Mouse (Mus musculus) hindbrain, embryonic 15.5 days (tissue): ENCODE data around the gene Gulp1. TPM values are rescaled to one million over a fixed set of nuclear protein-coding genes. Genes with fewer than 3 reads are reported as not detected.

Source experiments
- ATAC-seq: fragments of 200-750 bp; cut with Nextera tagmentation; 2 replicates; pipeline ENCODE4 v1.8.0; 2017; ENCODE audit warnings: low read depth, moderate number of reproducible peaks, moderate TSS enrichment; ENCODE audit not compliant: low FRiP score
- H3K27ac ChIP-seq: fragments of 300-500 bp; sonication (generic); replicated peaks from 2 replicates; pipeline ENCODE4 v1.5.1; 2015; ENCODE audit warnings: mild to moderate bottlenecking, inconsistent platforms
- H3K27me3 ChIP-seq: fragments of 300-500 bp; sonication (generic); 2 replicates; pipeline ENCODE4 v1.6.1; 2015; ENCODE audit warnings: control low read depth, inconsistent platforms
- H3K36me3 ChIP-seq: fragments of 300-500 bp; sonication (generic); 2 replicates; pipeline ENCODE4 v1.6.1; 2015; ENCODE audit warnings: control low read depth, inconsistent platforms
- H3K4me1 ChIP-seq: fragments of 300-500 bp; sonication (generic); replicated peaks from 2 replicates; pipeline ENCODE4 v1.6.1; 2015; ENCODE audit warnings: control low read depth, inconsistent platforms
- H3K4me2 ChIP-seq: fragments of 300-500 bp; sonication (generic); 2 replicates; pipeline ENCODE4 v1.6.1; 2015; ENCODE audit warnings: moderate library complexity, mild to moderate bottlenecking, inconsistent platforms
- H3K4me3 ChIP-seq: fragments of 300-500 bp; sonication (generic); 2 replicates; pipeline ENCODE4 v1.5.1; 2015; ENCODE audit warnings: mild to moderate bottlenecking, inconsistent platforms
- H3K9ac ChIP-seq: fragments of 300-500 bp; sonication (generic); 2 replicates; pipeline ENCODE4 v1.6.1; 2015; ENCODE audit warnings: inconsistent platforms
- H3K9me3 ChIP-seq: fragments of 300-500 bp; sonication (generic); 2 replicates; pipeline ENCODE4 v1.6.1; 2016; ENCODE audit warnings: control low read depth, inconsistent platforms
- WGBS: fragments of 180-500 bp; shearing (Covaris S2); methylation state at CpG from one replicate; pipeline ENCODE4 v1.1.7; 2015; 5-methylcytosine and 5-hydroxymethylcytosine counted together
- polyA plus RNA-seq: library from polyadenylated mRNA; unstranded; fragments of >200 nt; fragmentation: Nextera tagmentation; extraction: Ambion mirVana; gene quantifications from 2 replicates; pipeline ENCODE4 v1.2.1, GENCODE M21; 2015

Gene Gulp1
- polyA plus RNA-seq, 1 experiment from 2014 or later = 8.1 TPM

GRCm38 (mm10) chr1:44598312-44598711 is 47.0 kb downstream of the Gulp1 start:
- H3K4me1 ChIP-seq = no peaks in the 10 kb centered on the region
- H3K9ac ChIP-seq = no peak overlapping the region
- H3K9me3 ChIP-seq = no peaks in the 10 kb centered on the region
- H3K4me2 ChIP-seq = no peak overlapping the region
- no peak overlapping the region for H3K4me3 ChIP-seq
- no peak for ATAC-seq
- no peaks in the 10 kb centered on the region for H3K27me3 ChIP-seq
- H3K27ac ChIP-seq = no peak overlapping the region
- no peaks in the 10 kb centered on the region for H3K36me3 ChIP-seq
- WGBS = 87% methylated on average over 2 of the region's 2 CpGs

- H3K9me3 ChIP-seq = no peaks in the 10 kb centered on the region
- no peak overlapping the region for H3K27ac ChIP-seq
- H3K27me3 ChIP-seq = no peaks in the 10 kb centered on the region
- no peak overlapping the region for H3K4me3 ChIP-seq
- no peak overlapping the region for H3K4me2 ChIP-seq
- no peaks in the 10 kb centered on the region for H3K4me1 ChIP-seq
- 37% methylated on average over 2 of the region's 2 CpGs for WGBS
- ATAC-seq = no peak
- no peaks in the 10 kb centered on the region for H3K36me3 ChIP-seq
- no peak overlapping the region for H3K9ac ChIP-seq
Measured at GRCm38 (mm10) chr1:44613294-44614041, 62.2 kb downstream of the Gulp1 start.

- H3K9me3 ChIP-seq = no peaks in the 10 kb centered on the region
- H3K9ac ChIP-seq = no peak overlapping the region
- no peaks in the 10 kb centered on the region for H3K36me3 ChIP-seq
- H3K4me3 ChIP-seq = no peak overlapping the region
- WGBS = 69% methylated on average over 2 of the region's 2 CpGs
- no peaks in the 10 kb centered on the region for H3K27me3 ChIP-seq
- no peak overlapping the region for H3K4me2 ChIP-seq
- no peak overlapping the region for H3K27ac ChIP-seq
- no peak for ATAC-seq
- H3K4me1 ChIP-seq = no peaks in the 10 kb centered on the region
Measured at GRCm38 (mm10) chr1:44618751-44619150, 67.4 kb downstream of the Gulp1 start.

- no peaks in the 10 kb centered on the region for H3K36me3 ChIP-seq
- no peak overlapping the region for H3K4me3 ChIP-seq
- no peaks in the 10 kb centered on the region for H3K27me3 ChIP-seq
- no peaks in the 10 kb centered on the region for H3K9me3 ChIP-seq
- no peak for ATAC-seq
- H3K27ac ChIP-seq = no peak overlapping the region
- 55% methylated on average over 4 of the region's 4 CpGs for WGBS
- H3K4me2 ChIP-seq = no peak overlapping the region
- no peaks in the 10 kb centered on the region for H3K4me1 ChIP-seq
- H3K9ac ChIP-seq = no peak overlapping the region
Measured at GRCm38 (mm10) chr1:44634481-44634880, 83.2 kb downstream of the Gulp1 start.

GRCm38 (mm10) chr1:44645678-44646276 is 94.5 kb downstream of the Gulp1 start:
- 79% methylated on average over 6 of the region's 6 CpGs for WGBS
- Histone ChIP-seq H3K4me1 (no peaks in the 10 kb centered on the region), H3K4me3 (no peak overlapping the region), H3K9me3 (no peaks in the 10 kb centered on the region), H3K36me3 (no peaks in the 10 kb centered on the region), H3K4me2 (no peak overlapping the region), H3K27me3 (no peaks in the 10 kb centered on the region), H3K27ac (no peak overlapping the region), H3K9ac (no peak overlapping the region)
- ATAC-seq = no peak

GRCm38 (mm10) chr1:44678974-44679373 is 127.7 kb downstream of the Gulp1 start:
- Histone ChIP-seq H3K9ac (no peak overlapping the region), H3K27ac (no peak overlapping the region), H3K4me2 (no peak overlapping the region), H3K4me3 (no peak overlapping the region), H3K9me3 (no peaks in the 10 kb centered on the region), H3K4me1 (no peaks in the 10 kb centered on the region), H3K36me3 (no peaks in the 10 kb centered on the region), H3K27me3 (no peaks in the 10 kb centered on the region)
- WGBS = 72% methylated on average over 3 of the region's 3 CpGs
- no peak for ATAC-seq

GRCm38 (mm10) chr1:44679415-44679814 is 128.1 kb downstream of the Gulp1 start:
- 61% methylated on average over 3 of the region's 3 CpGs for WGBS
- Histone ChIP-seq H3K27me3 (no peaks in the 10 kb centered on the region), H3K9me3 (no peaks in the 10 kb centered on the region), H3K4me3 (no peak overlapping the region), H3K27ac (no peak overlapping the region), H3K4me2 (no peak overlapping the region), H3K9ac (no peak overlapping the region), H3K36me3 (no peaks in the 10 kb centered on the region), H3K4me1 (no peaks in the 10 kb centered on the region)
- ATAC-seq = no peak

- WGBS = 10% methylated on average over 2 of the region's 2 CpGs
- Histone ChIP-seq H3K9ac (no peak overlapping the region), H3K36me3 (no peaks in the 10 kb centered on the region), H3K4me2 (no peak overlapping the region), H3K4me1 (no peaks in the 10 kb centered on the region), H3K27me3 (no peaks in the 10 kb centered on the region), H3K4me3 (no peak overlapping the region), H3K27ac (no peak overlapping the region), H3K9me3 (no peaks in the 10 kb centered on the region)
- ATAC-seq = no peak
Measured at GRCm38 (mm10) chr1:44682556-44682955, 131.2 kb downstream of the Gulp1 start.

GRCm38 (mm10) chr1:44683723-44684122 is 132.4 kb downstream of the Gulp1 start:
- no peak for ATAC-seq
- H3K27ac ChIP-seq = no peak overlapping the region
- no peaks in the 10 kb centered on the region for H3K36me3 ChIP-seq
- no peak overlapping the region for H3K4me2 ChIP-seq
- no peaks in the 10 kb centered on the region for H3K9me3 ChIP-seq
- no peaks in the 10 kb centered on the region for H3K27me3 ChIP-seq
- no peak overlapping the region for H3K4me3 ChIP-seq
- WGBS = 43% methylated on average over 6 of the region's 6 CpGs
- no peaks in the 10 kb centered on the region for H3K4me1 ChIP-seq
- H3K9ac ChIP-seq = no peak overlapping the region

GRCm38 (mm10) chr1:44720785-44721410 is 169.6 kb downstream of the Gulp1 start:
- WGBS = 51% methylated on average over 4 of the region's 4 CpGs
- H3K36me3 ChIP-seq = no peaks in the 10 kb centered on the region
- no peak overlapping the region for H3K9ac ChIP-seq
- no peak for ATAC-seq
- no peaks in the 10 kb centered on the region for H3K9me3 ChIP-seq
- H3K4me3 ChIP-seq = no peak overlapping the region
- no peaks in the 10 kb centered on the region for H3K27me3 ChIP-seq
- no peaks in the 10 kb centered on the region for H3K4me1 ChIP-seq
- H3K27ac ChIP-seq = no peak overlapping the region
- H3K4me2 ChIP-seq = no peak overlapping the region

GRCm38 (mm10) chr1:44741256-44741655 is 189.9 kb downstream of the Gulp1 start:
- Histone ChIP-seq H3K9ac (no peak overlapping the region), H3K27ac (no peak overlapping the region), H3K4me2 (no peak overlapping the region), H3K4me1 (no peaks in the 10 kb centered on the region), H3K9me3 (no peaks in the 10 kb centered on the region), H3K36me3 (no peaks in the 10 kb centered on the region), H3K27me3 (no peaks in the 10 kb centered on the region), H3K4me3 (no peak overlapping the region)
- no peak for ATAC-seq

- ATAC-seq = no peak
- Histone ChIP-seq H3K27me3 (no peaks in the 10 kb centered on the region), H3K4me1 (no peaks in the 10 kb centered on the region), H3K36me3 (no peaks in the 10 kb centered on the region), H3K9ac (no peak overlapping the region), H3K4me3 (no peak overlapping the region), H3K4me2 (no peak overlapping the region), H3K9me3 (no peaks in the 10 kb centered on the region), H3K27ac (no peak overlapping the region)
- WGBS = 7% methylated on average over 2 of the region's 2 CpGs
Measured at GRCm38 (mm10) chr1:44745711-44746110, 194.4 kb downstream of the Gulp1 start.
